Mouse (Mus musculus): ENCODE data around the gene Syt14.

Syt14 gene

DNA sequence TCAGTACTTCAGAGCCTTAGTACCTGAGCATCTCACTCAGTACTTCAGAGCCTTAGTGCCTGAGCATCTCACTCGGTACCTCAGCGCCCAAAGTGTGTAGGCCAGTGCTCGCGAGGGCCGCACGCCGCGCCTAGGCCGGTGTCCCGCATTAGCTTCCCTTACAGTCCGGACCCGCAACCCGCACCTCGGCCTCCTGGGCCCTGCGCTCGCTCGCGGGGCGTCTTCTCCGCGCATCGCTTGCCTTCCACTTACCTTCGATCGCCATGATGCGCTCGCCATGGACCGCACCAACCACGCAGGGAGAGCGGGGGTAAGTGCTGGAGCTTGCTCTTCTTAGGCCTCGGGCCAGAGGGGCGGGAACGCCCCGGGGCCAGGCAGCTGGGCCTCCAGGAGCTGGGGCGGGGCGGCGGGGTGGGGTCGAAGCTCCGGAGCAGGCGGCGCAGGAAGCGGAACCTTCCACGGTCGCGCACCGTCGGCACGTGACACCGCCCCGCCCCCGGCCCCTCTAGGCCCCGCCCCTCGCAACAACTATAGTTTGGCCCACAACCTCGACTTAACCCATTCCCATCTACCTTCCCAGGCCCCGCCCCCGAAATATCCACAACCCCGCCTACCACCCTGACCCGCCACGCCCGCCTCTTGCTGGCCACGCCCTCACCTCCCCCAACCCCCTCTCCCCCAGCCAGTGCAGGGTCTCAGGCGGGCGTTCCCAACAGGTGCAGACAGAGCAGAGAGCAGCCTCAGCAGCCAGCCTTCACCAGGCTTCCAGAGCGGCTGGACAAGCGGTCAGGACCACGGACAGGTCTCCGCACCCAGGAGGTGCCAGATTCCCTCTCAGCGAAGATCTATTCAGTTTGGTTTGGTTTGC is at the start of gene Syt14:
Gene Syt14 (minus strand): TSS at position 405 of the 868 bp plus-strand sequence.
- DNase-seq (ENCODE audit: low read depth, low spot score) = peak; percentile 89

DNA sequence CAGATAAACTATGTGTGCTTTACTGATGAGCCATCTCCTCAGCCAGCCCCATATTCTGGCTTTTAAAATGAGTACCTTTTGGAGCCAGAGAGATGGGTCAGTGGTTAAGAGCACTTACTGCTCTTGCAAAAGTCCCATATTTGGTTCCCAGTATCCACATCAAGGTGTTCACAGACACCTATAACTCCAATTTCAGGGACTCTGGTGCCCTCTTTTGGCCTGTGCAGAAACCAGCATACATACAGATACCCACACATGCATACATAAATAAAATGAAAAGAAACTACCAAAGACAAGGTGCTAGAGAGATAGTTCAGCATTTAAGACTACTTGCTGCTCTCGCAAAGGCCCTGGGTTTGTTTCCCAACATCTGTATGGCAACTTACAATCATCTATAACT is 48.4 kb upstream of the Syt14 start:
- DNase-seq (ENCODE audit: low read depth, low spot score) = no peak

DNA sequence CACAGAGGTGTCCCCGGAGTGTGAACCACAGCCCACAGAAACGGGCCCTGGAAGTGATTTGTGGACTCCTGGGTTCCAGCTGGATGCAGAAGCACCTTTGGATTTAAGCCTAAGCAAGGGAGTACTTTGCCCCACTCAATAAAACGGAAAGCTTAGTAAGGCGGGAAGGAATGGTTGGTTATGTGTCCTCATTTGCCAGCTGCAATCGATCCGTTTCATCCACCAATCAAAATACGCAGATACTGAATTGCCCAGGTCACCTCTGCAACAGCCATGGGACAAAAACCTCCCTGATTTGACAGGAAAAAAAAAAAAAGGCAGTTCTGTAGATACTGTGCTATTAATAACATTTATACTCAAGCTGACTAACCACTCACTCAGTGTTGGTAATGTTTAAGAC is 47.5 kb upstream of the Syt14 start:
- no peak for DNase-seq (ENCODE audit: low read depth, low spot score)

- DNase-seq (ENCODE audit: low read depth, low spot score) = peak; percentile 20
These were observed 46.8 kb upstream of the Syt14 start for GRCm38 (mm10) chr1:193082311-193082921.

GRCm38 (mm10) chr1:193062618-193063017 is 27.0 kb upstream of the Syt14 start:
- DNase-seq (ENCODE audit: low read depth, low spot score) = no peak

DNA sequence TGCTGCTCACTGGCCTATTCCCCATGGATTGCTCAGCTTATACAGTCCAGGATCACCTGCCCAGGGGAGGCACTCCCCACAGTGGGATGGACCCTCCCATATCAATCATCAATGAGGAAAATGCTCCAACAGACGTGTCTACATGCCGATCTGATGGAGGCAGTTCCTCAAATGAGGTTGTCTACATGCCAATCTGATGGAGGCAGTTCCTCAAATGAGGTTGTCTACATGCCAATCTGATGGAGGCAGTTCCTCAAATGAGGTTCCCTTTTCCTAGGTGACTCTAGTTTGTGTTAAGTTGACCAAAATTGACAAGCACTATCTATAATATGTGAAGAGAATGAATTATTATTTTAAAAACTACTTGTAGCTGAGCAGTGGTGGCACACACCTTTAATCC is 24.6 kb upstream of the Syt14 start:
- DNase-seq (ENCODE audit: low read depth, low spot score) = no peak

- no peak for DNase-seq (ENCODE audit: low read depth, low spot score)
These were observed 24.0 kb upstream of the Syt14 start for GRCm38 (mm10) chr1:193059596-193059995.

DNA sequence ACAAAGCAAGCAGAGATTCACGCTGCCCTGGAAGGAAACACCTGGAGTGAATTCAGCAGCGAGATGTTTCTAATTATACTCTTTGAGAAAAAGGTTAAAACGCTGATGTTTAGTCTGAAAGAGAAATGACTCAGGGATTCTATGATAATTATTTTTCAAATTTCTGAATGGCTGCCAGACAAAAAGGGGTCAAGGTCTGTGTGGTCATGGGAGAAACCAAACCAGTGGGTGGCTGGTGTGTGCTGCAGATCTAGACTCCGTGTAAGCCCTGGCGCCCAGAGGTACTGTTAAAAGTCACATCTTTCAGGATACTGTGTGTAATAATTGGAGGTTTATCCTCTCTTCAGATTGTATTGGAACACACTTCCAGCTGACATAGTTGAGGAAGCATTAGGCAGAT is 18.8 kb upstream of the Syt14 start:
- DNase-seq (ENCODE audit: low read depth, low spot score) = no peak

GRCm38 (mm10) chr1:193053065-193053464 is 17.5 kb upstream of the Syt14 start:
- DNase-seq (ENCODE audit: low read depth, low spot score) = no peak

- no peak for DNase-seq (ENCODE audit: low read depth, low spot score)
These were observed 12.0 kb upstream of the Syt14 start for GRCm38 (mm10) chr1:193047616-193048015.

DNA sequence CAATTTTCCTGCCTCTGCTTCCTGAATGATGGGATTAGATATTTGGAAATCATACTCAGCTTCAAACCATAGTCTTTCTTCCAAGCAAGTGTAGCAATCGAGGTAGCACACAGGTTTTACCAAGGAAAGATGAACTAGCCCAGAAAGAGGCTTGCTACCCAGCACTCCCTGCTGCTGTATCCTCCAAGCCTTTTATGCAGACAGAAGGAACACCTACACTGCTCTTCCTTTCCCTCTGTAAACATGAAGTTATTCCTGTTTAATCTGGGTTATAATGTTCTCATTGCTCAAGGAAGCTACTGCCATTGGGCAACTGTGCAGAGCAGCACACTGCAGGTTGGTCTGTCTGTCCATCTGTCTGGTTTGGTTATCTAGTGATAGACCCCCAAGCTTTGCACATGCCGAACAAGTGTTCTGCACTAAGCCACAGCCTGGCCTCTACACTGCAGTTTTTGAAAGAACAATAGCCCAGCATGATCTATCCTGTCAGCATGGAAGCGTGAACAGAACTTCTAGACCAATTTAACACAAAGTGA is 7.3 kb upstream of the Syt14 start:
- no peak for DNase-seq (ENCODE audit: low read depth, low spot score)

DNA sequence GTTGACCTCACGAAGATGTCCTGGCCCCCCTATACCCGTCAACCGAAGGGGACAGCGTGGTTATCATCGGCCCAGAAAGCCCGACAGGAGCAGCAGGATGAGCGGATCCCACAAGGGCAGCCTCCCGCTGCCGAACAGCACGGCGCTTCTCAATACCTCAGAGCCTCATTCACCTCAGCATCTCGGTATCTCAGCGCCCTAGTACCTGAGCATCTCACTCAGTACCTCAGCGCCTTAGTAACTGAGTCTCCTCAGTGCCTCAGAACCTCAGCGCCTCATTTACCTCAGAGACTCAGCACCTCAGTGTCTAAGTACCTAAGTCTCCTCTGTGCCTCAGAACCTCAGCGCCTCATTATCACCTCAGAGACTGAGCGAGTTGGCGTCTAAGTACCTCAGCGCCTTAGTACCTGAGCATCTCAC is 614 bp downstream of the Syt14 start:
- no peak for DNase-seq (ENCODE audit: low read depth, low spot score)

GRCm38 (mm10) chr1:193024311-193024710 is 11.3 kb downstream of the Syt14 start:
- DNase-seq (ENCODE audit: low read depth, low spot score) = no peak

DNA sequence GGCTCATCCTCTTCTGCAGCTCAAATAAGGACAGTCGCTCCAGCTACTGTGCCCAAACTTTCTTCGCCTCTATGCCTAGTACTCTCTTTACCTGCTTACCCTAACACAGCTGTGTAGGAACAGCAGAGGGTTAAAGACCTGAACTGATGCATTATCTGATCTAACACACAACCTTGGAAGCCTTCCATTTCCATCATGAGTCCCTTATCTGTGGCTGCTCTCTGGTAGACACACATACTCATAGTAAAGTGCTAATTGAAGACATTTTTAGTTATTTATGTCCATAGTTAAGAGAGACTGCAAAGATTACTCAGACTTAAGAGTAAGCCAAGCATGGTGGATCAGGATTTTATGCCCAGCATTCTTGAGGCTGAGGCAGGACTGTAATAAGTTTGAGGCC is 23.2 kb downstream of the Syt14 start:
- no peak for DNase-seq (ENCODE audit: low read depth, low spot score)

- no peak for DNase-seq (ENCODE audit: low read depth, low spot score)
These were observed 24.4 kb downstream of the Syt14 start for GRCm38 (mm10) chr1:193011000-193011769.

- no peak for DNase-seq (ENCODE audit: low read depth, low spot score)
These were observed 31.0 kb downstream of the Syt14 start for GRCm38 (mm10) chr1:193004581-193004980.

DNA sequence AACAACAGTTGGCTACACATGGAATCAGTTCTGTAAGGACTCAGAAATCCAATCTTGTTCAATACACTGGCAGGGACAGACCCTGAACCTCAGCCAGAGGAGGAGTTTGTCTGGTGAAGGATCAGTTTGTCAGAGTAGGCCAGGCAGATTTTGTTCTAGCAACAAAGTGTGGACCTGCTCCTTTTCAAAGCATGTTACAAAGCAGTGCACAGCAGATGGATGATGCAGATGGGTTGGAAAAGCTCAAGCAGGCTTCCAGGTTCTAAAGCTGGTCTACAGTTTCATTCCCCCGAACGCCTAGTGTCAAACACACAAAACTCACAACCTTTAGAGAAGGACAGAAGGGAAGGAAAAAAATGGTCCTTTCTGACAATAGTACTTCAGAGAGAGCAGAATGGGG is 31.6 kb downstream of the Syt14 start:
- no peak for DNase-seq (ENCODE audit: low read depth, low spot score)

GRCm38 (mm10) chr1:193002307-193002706 is 33.3 kb downstream of the Syt14 start:
- no peak for DNase-seq (ENCODE audit: low read depth, low spot score)

DNA sequence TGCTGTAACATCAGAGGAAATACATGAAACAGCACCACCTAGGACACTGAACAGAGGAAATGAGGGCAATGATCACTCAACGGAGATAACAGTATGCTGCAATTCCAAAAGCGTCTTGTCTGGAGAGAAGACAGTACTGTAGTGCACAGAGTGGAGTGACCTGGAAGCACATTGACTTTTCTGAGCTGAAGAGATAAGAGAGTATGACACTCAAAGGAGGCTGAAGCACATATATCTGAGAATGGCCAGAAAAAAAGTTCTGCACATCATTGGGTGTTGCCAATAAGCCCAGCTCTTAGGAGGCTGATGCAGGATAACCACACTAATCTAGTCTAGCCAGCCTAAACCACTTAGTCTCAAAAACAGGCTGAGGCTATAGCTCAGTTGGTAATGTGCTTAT is 34.0 kb downstream of the Syt14 start:
- no peak for DNase-seq (ENCODE audit: low read depth, low spot score)

DNA sequence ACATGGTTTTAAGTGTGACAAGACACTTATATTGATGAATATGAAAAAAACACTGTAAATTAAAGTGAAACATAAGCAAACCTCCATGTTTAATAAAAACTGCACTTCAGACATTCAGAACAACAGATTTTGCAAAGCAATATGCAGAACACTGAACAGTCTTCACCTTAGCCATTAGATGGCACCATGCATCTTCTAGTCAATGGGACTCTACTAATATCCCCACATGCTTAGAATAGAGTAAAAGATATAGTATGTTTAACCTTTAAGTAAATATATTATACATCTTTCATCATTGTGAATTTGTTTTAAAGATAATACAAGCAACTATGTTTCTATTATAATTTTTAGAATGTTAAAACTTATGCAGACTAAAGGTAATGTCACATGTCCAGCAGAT is 34.7 kb downstream of the Syt14 start:
- no peak for DNase-seq (ENCODE audit: low read depth, low spot score)

- no peak for DNase-seq (ENCODE audit: low read depth, low spot score)
These were observed 41.2 kb downstream of the Syt14 start for GRCm38 (mm10) chr1:192994179-192994873.

- DNase-seq (ENCODE audit: low read depth, low spot score) = no peak
These were observed 42.1 kb downstream of the Syt14 start for GRCm38 (mm10) chr1:192993491-192993890.
